Mouse (Mus musculus) T-helper 2 cell (primary cell): Measurements from ENCODE around the gene Gxylt2.

ENCODE experiments used
- in situ Hi-C: fragments of 300-600 bp; cut with MboI, MseI; formaldehyde crosslinking; loops from one replicate; pipeline ENCODE4 v1.15.1; 2025; ENCODE audit warnings: high pct_unique_total_duplicates

Gxylt2 gene

GRCm38 (mm10) chr6:100799290-100799689 lies 94.8 kb downstream of the Gxylt2 start:
- in situ Hi-C loops = no loop called here

- in situ Hi-C loops = no loop called here
Measured at GRCm38 (mm10) chr6:100799766-100800165, 95.2 kb downstream of the Gxylt2 start.

GRCm38 (mm10) chr6:100800497-100800955 lies 96.0 kb downstream of the Gxylt2 start:
- in situ Hi-C loops = no loop called here

- in situ Hi-C loops = no loop called here
Measured at GRCm38 (mm10) chr6:100802381-100803083, 98.0 kb downstream of the Gxylt2 start.

- in situ Hi-C loops = no loop called here
Measured at GRCm38 (mm10) chr6:100803250-100803649, 98.7 kb downstream of the Gxylt2 start.

GRCm38 (mm10) chr6:100807187-100807586 lies 102.7 kb downstream of the Gxylt2 start:
- in situ Hi-C loops = no loop called here

GRCm38 (mm10) chr6:100807746-100808145 lies 103.2 kb downstream of the Gxylt2 start:
- in situ Hi-C loops = no loop called here

GRCm38 (mm10) chr6:100808221-100808778 lies 103.8 kb downstream of the Gxylt2 start:
- in situ Hi-C loops = no loop called here

GRCm38 (mm10) chr6:100810117-100810516 lies 105.6 kb downstream of the Gxylt2 start:
- in situ Hi-C loops = no loop called here

GRCm38 (mm10) chr6:100811731-100812130 lies 107.2 kb downstream of the Gxylt2 start:
- in situ Hi-C loops = no loop called here

GRCm38 (mm10) chr6:100821367-100821766 lies 116.8 kb downstream of the Gxylt2 start:
- in situ Hi-C loops = no loop called here

GRCm38 (mm10) chr6:100823356-100823755 lies 118.8 kb downstream of the Gxylt2 start:
- in situ Hi-C loops = no loop called here

- in situ Hi-C loops = no loop called here
Measured at GRCm38 (mm10) chr6:100824381-100824965, 119.9 kb downstream of the Gxylt2 start.

GRCm38 (mm10) chr6:100826046-100826445 lies 121.5 kb downstream of the Gxylt2 start:
- in situ Hi-C loops = no loop called here

GRCm38 (mm10) chr6:100828565-100828964 lies 124.0 kb downstream of the Gxylt2 start:
- in situ Hi-C loops = no loop called here

GRCm38 (mm10) chr6:100829770-100830169 lies 125.2 kb downstream of the Gxylt2 start:
- in situ Hi-C loops = no loop called here

- in situ Hi-C loops = no loop called here
Measured at GRCm38 (mm10) chr6:100831188-100831587, 126.7 kb downstream of the Gxylt2 start.

GRCm38 (mm10) chr6:100831751-100832150 lies 127.2 kb downstream of the Gxylt2 start:
- in situ Hi-C loops = no loop called here

- in situ Hi-C loops = no loop called here
Measured at GRCm38 (mm10) chr6:100833355-100833754, 128.8 kb downstream of the Gxylt2 start, which contains the start of gene Ppp4r2. TSS of gene Ppp4r2 (plus strand) at chr6:100833622.

GRCm38 (mm10) chr6:100833811-100834481 lies 129.4 kb downstream of the Gxylt2 start:
- in situ Hi-C loops = no loop called here

GRCm38 (mm10) chr6:100834489-100835160 lies 130.1 kb downstream of the Gxylt2 start:
- in situ Hi-C loops = no loop called here

- in situ Hi-C loops = no loop called here
Measured at GRCm38 (mm10) chr6:100845058-100845457, 140.5 kb downstream of the Gxylt2 start.
